Mouse (Mus musculus) brain, embryonic 14.5 days (tissue): Measurements from ENCODE around the gene Camta1.

Experiments
- CTCF ChIP-seq: fragments of 200-500 bp; IDR thresholded peaks from 2 replicates; pipeline ENCODE4 v1.5.1; 2012; ENCODE audit warnings: inconsistent platforms, mild to moderate bottlenecking, moderate library complexity, borderline replicate concordance; ENCODE audit not compliant: insufficient read depth, insufficient read length; ENCODE audit errors: extremely low read depth
- POLR2A ChIP-seq: fragments of 200-500 bp; IDR thresholded peaks from 2 replicates; pipeline ENCODE4 v1.6.1; 2012; ENCODE audit warnings: mild to moderate bottlenecking, inconsistent platforms, borderline replicate concordance; ENCODE audit not compliant: poor library complexity, insufficient read depth, insufficient read length, severe bottlenecking; ENCODE audit errors: extremely low read depth

GRCm38 (mm10) chr4:151372855-151373566 is 488.7 kb downstream of the Camta1 start:
- TF ChIP-seq CTCF (no peak), POLR2A (no peak)
